Mouse (Mus musculus): ENCODE results near the gene Pla2g15.
A peak's percentile ranks its signal among the peaks of the same experiment; 100 is the strongest.

- TF ChIP-seq POLR2A (IDR thresholded peaks at IDR 0.05; ENCODE audit: low read depth, low read length) (no peak), CTCF (IDR thresholded peaks at IDR 0.05; ENCODE audit: extremely low read depth, insufficient read length, insufficient replicate concordance, low read depth, low read length) (peak; percentile 76; the same call in 1 of the 2 replicates)
Observed at GRCm38 (mm10) chr8:106165460-106165859, 15.3 kb downstream of the Pla2g15 start.
